Mouse (Mus musculus): ENCODE results near the gene Olfr1281. TPM values are rescaled to one million over a fixed set of nuclear protein-coding genes. Genes with fewer than 3 reads are reported as not detected.
A peak's percentile ranks its signal among the peaks of the same experiment; 100 is the strongest.
"Not testable (repeated sequence)": the region's sequence is repeated elsewhere in the genome, so short reads cannot be mapped to it uniquely, and the experiment has no call there.

Gene Olfr1281
- not detected in 2 replicates for polyA plus RNA-seq (2015; fragmentation: Nextera tagmentation; extraction: Ambion mirVana)

- no peak for DNase-seq (ENCODE audit: low spot score)
- Histone ChIP-seq H3K27ac (no peak within 1 kb of the TSS), H3K4me3 (replicated peaks; ENCODE audit: low read depth, low read length) (no peak within 1 kb of the TSS), H3K9ac (ENCODE audit: low read depth, low read length) (no peak within 1 kb of the TSS), H3K36me3 (ENCODE audit: insufficient read depth, low read length) (no peaks in the 10 kb centered on the region), H3K9me3 (replicated peaks; ENCODE audit: low read length) (no peaks in the 10 kb centered on the region), H3K27me3 (ENCODE audit: insufficient read depth, low read length) (no peaks in the 10 kb centered on the region), H3K4me1 (replicated peaks; ENCODE audit: insufficient read depth, low read length) (no peaks in the 10 kb centered on the region), H3K4me2 (ENCODE audit: low read length) (no peak within 1 kb of the TSS)
- no peak for ATAC-seq (replicated peaks; ENCODE audit: low FRiP score, low read depth)
- no peak for TF ChIP-seq CTCF (IDR thresholded peaks at IDR 0.05; ENCODE audit: low read depth)
- WGBS = 75% methylated on average over 2 of the region's 2 CpGs
These were observed at the start of gene Olfr1281 for GRCm38 (mm10) chr2:111326220-111326619. Gene Olfr1281, plus strand, starts transcription at chr2:111326520.

DNA sequence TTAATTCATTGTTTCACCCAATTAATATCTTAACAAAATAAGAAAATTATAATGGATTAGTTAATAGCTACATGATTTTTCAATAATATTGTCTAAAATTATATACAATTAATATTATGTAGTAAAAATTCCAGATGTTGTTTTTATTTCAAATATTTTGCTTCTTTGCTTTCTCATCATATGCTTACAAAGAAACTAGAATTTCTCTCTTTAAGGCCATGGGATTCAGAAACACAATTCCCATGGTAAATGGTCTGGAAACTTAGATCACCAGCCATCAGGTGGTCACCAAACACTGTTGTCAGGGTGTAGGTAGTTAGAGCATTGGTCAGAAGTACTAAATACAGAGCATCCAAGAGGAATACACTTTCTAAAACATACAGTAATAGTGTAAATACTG, 36.5 kb upstream of the Olfr1281 start, which contains the start of gene Olfr1278:
Olfr1278 (plus strand) TSS at position 301 of the 400 bp plus-strand sequence.
- Histone ChIP-seq H3K36me3 (ENCODE audit: insufficient read depth, low read length) (no peaks in the 10 kb centered on the region), H3K9me3 (replicated peaks; ENCODE audit: low read length) (no peaks in the 10 kb centered on the region), H3K27me3 (ENCODE audit: insufficient read depth, low read length) (no peaks in the 10 kb centered on the region), H3K4me2 (ENCODE audit: low read length) (no peak within 1 kb of the TSS), H3K9ac (ENCODE audit: low read depth, low read length) (no peak within 1 kb of the TSS), H3K4me1 (replicated peaks; ENCODE audit: insufficient read depth, low read length) (no peaks in the 10 kb centered on the region), H3K4me3 (replicated peaks; ENCODE audit: low read depth, low read length) (no peak within 1 kb of the TSS), H3K27ac (no peak within 1 kb of the TSS)
- ATAC-seq (replicated peaks; ENCODE audit: low FRiP score, low read depth) = no peak
- no peak for DNase-seq (ENCODE audit: low spot score)
- no peak for TF ChIP-seq CTCF (IDR thresholded peaks at IDR 0.05; ENCODE audit: low read depth)

- Histone ChIP-seq H3K4me3 (replicated peaks; ENCODE audit: low read depth, low read length) (no peak overlapping the region), H3K36me3 (ENCODE audit: insufficient read depth, low read length) (no peaks in the 10 kb centered on the region), H3K4me2 (ENCODE audit: low read length) (no peak overlapping the region), H3K27me3 (ENCODE audit: insufficient read depth, low read length) (no peaks in the 10 kb centered on the region), H3K4me1 (replicated peaks; ENCODE audit: insufficient read depth, low read length) (no peaks in the 10 kb centered on the region), H3K9me3 (replicated peaks; ENCODE audit: low read length) (no peaks in the 10 kb centered on the region), H3K9ac (ENCODE audit: low read depth, low read length) (no peak overlapping the region), H3K27ac (no peak overlapping the region)
- DNase-seq (ENCODE audit: low spot score) (no peak), ATAC-seq (replicated peaks; ENCODE audit: low FRiP score, low read depth) (0 out of 2 replicates have a peak, but pooled peaks have one; percentile 54)
- TF ChIP-seq CTCF (IDR thresholded peaks at IDR 0.05; ENCODE audit: low read depth) = no peak
These were observed 27.8 kb upstream of the Olfr1281 start for GRCm38 (mm10) chr2:111298541-111298940.

DNA sequence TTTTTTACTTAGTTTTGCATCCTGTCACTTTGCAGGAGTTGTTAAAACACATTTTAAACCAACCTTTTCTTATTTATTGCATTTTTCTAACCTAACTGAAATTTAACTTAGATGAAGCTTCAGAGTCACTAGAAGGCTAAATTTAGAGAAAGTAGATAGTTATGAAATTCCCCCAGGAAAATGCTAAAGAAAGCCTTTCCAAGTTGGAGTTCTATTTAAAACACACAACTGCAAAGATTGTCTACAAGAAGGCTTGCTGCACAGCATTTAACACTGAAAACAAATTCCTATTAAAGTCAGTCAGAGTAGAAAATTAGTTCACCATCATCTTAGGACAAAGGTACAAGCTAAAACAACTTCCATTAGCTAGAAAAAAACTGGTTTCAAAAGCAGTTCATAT, 25.9 kb upstream of the Olfr1281 start, which contains the start of gene Olfr1279:
Olfr1279 (plus strand) TSS at position 262 of the 400 bp plus-strand sequence.
- Histone ChIP-seq H3K36me3 (ENCODE audit: insufficient read depth, low read length) (no peaks in the 10 kb centered on the region), H3K4me3 (replicated peaks; ENCODE audit: low read depth, low read length) (no peak within 1 kb of the TSS), H3K4me2 (ENCODE audit: low read length) (no peak within 1 kb of the TSS), H3K9ac (ENCODE audit: low read depth, low read length) (no peak within 1 kb of the TSS), H3K27me3 (ENCODE audit: insufficient read depth, low read length) (no peaks in the 10 kb centered on the region), H3K4me1 (replicated peaks; ENCODE audit: insufficient read depth, low read length) (no peaks in the 10 kb centered on the region), H3K27ac (no peak within 1 kb of the TSS), H3K9me3 (replicated peaks; ENCODE audit: low read length) (no peaks in the 10 kb centered on the region)
- no peak for ATAC-seq (replicated peaks; ENCODE audit: low FRiP score, low read depth)
- no peak for DNase-seq (ENCODE audit: low spot score)
- no peak for TF ChIP-seq CTCF (IDR thresholded peaks at IDR 0.05; ENCODE audit: low read depth)

DNA sequence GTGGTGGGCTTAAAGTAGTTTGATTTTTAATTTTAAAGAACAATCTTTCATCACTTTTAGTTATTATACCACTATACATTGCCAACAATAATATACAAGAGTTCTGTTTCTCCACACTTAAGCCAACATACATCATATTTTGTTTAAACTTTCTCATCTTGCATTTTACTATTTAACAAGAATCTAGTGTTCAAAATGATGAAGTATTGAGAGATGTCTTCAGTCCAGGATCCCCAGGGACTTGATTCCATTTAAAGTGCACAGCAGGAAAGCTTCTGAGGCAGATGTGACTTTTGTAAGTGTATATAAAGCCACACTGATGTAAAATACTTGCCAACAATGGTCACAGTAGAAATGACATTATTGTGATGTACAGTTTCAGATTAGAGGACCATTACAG, 12.6 kb upstream of the Olfr1281 start, which contains the start of gene Olfr1280:
Olfr1280 (plus strand) TSS at position 301 of the 400 bp plus-strand sequence.
- no peaks in the 10 kb centered on the region for H3K27me3 ChIP-seq (ENCODE audit: insufficient read depth, low read length)
- no peak within 1 kb of the TSS for H3K4me2 ChIP-seq (ENCODE audit: low read length)
- no peak within 1 kb of the TSS for H3K27ac ChIP-seq
- ATAC-seq (replicated peaks; ENCODE audit: low FRiP score, low read depth) = no peak
- H3K4me3 ChIP-seq (replicated peaks; ENCODE audit: low read depth, low read length) = no peak within 1 kb of the TSS
- no peaks in the 10 kb centered on the region for H3K4me1 ChIP-seq (replicated peaks; ENCODE audit: insufficient read depth, low read length)
- no peak for TF ChIP-seq CTCF (IDR thresholded peaks at IDR 0.05; ENCODE audit: low read depth)
- H3K36me3 ChIP-seq (ENCODE audit: insufficient read depth, low read length) = no peaks in the 10 kb centered on the region
- H3K9me3 ChIP-seq (replicated peaks; ENCODE audit: low read length) = no peaks in the 10 kb centered on the region
- no peak for DNase-seq (ENCODE audit: low spot score)
- H3K9ac ChIP-seq (ENCODE audit: low read depth, low read length) = no peak within 1 kb of the TSS

DNA sequence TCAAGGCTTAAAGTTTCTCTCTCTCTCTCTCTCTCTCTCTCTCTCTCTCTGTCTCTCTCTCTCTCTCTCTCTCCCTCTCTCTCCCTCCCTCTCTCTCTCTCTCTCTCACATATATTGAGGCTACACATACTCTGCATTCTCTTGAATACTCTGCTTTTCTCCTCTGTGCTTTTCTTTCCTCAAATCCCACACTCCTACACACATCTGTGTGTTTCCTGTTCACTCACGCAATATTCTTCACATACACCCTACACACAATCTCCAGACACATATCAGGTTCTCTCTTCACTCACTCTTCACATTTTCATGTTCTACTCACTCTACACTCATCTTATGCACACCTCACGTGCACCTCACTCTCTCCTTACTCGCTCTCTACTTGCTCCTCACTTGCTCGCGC, 7.4 kb downstream of the Olfr1281 start:
- not testable (repeated sequence) for H3K4me1 ChIP-seq (replicated peaks; ENCODE audit: insufficient read depth, low read length); H3K36me3 ChIP-seq (ENCODE audit: insufficient read depth, low read length); H3K27me3 ChIP-seq (ENCODE audit: insufficient read depth, low read length); H3K9ac ChIP-seq (ENCODE audit: low read depth, low read length); ATAC-seq (replicated peaks; ENCODE audit: low FRiP score, low read depth); H3K4me2 ChIP-seq (ENCODE audit: low read length); H3K9me3 ChIP-seq (replicated peaks; ENCODE audit: low read length); DNase-seq (ENCODE audit: low spot score); H3K27ac ChIP-seq; H3K4me3 ChIP-seq (replicated peaks; ENCODE audit: low read depth, low read length)
- WGBS = 88% methylated on average over 5 of the region's 5 CpGs

DNA sequence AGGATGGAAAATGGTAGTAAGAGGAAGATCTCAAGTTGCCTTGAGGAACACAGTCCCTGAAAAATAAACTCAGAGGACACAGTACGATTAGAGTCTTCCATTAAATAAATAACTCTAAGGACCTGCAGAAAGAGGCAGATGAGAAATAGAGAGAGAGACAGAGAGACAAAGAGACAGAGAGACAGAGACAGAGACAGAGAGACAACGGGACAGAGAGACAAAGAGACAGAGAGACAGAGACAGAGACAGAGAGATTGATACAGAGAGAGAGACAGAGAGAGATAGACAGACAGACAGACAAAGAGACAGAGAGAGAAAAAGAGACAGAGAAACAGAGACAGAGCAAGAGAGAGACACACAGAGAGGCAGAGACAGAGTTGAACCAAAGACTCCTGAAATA, 9.7 kb downstream of the Olfr1281 start, which contains the start of gene Olfr1282:
Olfr1282 (minus strand) TSS at position 101 of the 400 bp plus-strand sequence.
- Histone ChIP-seq H3K36me3 (ENCODE audit: insufficient read depth, low read length) (no peaks in the 10 kb centered on the region), H3K4me3 (replicated peaks; ENCODE audit: low read depth, low read length) (no peak within 1 kb of the TSS), H3K27ac (no peak within 1 kb of the TSS), H3K4me2 (ENCODE audit: low read length) (no peak within 1 kb of the TSS), H3K4me1 (replicated peaks; ENCODE audit: insufficient read depth, low read length) (no peaks in the 10 kb centered on the region), H3K9me3 (replicated peaks; ENCODE audit: low read length) (no peaks in the 10 kb centered on the region), H3K9ac (ENCODE audit: low read depth, low read length) (no peak within 1 kb of the TSS), H3K27me3 (ENCODE audit: insufficient read depth, low read length) (no peaks in the 10 kb centered on the region)
- DNase-seq (ENCODE audit: low spot score) = no peak
- TF ChIP-seq CTCF (IDR thresholded peaks at IDR 0.05; ENCODE audit: low read depth) = no peak
- 74% methylated on average over 2 of the region's 2 CpGs for WGBS
- ATAC-seq (replicated peaks; ENCODE audit: low FRiP score, low read depth) = no peak

Measured in kidney, postnatal 0 days (tissue).